Mouse (Mus musculus): ENCODE results near the gene Dst.

Gene Dst

DNA sequence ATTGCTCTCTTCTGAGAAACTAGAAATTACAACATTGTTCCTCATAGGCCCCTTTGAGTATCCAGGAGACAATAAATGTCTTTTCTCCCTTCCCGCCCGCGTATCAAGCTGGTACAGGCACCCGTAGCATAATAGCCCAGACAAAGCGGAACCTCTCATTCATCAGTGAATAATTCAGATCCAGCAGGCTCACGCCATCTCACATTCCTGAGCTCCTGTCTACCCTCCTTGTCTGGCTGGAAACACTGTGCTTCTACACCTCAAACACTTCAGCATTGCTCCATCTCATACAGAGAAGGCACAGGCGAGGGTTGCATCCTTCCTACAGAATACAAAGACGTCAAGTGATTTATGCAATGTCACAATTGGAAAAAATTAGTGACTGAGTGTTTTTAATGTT lies 23.8 kb downstream of the Dst start:
- no peak for DNase-seq

DNA sequence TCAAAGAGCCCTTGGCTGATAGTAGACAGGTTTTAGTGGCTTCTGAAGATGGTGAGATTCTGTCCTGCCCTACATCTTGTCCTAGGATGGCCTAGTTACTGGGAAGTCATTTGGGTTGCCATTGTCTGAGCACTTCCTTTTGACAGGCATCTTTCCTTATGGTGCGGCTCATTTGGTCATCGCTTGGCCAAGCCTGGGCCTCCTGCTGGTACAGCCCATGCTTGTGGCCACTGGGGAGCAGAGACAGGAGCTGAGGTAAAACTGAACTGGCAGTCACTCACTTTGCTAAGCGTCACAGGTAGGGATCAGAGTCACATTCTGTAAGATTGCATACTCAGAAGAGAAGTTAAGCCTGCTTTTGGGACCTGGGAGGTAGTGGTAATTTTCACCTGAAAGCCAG lies 24.2 kb downstream of the Dst start:
- DNase-seq: no peak

DNA sequence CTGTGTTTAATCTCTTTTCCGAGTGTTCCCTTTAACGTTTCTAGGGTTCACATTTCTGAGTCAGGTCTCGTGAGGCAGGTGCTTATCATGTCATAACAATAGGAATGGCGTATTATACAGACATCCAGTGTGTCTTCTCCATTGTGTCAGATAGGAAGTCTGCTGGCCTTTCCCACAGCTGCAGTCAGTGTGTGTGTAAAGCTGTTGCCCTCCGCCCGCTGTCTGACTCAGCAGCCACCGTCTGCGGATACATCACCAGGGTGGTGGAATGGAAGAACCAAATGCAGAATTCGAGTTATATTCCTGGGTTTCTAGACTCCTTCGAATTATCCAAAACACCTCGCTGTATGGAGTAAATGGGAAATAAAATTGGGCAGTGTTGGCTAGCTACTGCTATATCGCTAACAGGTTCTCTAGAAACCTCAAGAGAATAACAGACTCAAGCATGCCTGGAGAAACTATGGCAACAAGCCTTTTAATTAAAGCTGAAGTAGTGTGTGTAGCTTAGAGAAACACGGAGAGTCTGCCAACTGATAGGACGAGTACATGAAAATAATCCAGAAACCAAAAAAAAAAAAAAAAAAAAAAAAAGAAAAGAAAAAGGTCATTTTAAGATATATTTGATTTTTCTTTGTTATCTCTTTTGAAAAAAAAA lies 24.9 kb downstream of the Dst start:
- DNase-seq: no peak

DNA sequence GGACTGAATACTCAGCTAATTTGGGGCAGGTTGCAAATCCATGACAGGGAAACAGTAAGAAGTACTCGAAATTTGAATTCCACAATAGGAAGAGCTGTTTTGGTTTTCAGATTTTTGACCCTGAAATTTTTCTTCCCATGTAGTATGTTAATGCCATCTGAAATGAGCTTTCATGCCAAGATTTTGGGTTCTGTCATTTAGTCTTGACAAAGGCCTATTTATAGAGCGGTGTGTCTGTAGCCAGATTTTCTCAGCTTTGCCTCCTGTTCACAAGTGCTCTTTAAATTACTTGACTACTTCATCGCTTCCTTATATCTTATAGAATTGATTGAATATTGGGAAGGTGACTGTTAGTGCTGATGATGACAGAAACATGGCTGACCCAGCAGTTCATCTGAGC lies 27.9 kb downstream of the Dst start:
- DNase-seq: no peak

- DNase-seq: no peak
These were observed 31.8 kb downstream of the Dst start for GRCm38 (mm10) chr1:33939828-33940227.

GRCm38 (mm10) chr1:33940364-33940928 lies 32.4 kb downstream of the Dst start:
- no peak for DNase-seq

GRCm38 (mm10) chr1:33942638-33943037 lies 34.6 kb downstream of the Dst start:
- no peak for DNase-seq

GRCm38 (mm10) chr1:33943943-33944342 lies 35.9 kb downstream of the Dst start:
- DNase-seq: no peak

- DNase-seq: peak; percentile 55
These were observed 37.1 kb downstream of the Dst start for GRCm38 (mm10) chr1:33944977-33945750.

DNA sequence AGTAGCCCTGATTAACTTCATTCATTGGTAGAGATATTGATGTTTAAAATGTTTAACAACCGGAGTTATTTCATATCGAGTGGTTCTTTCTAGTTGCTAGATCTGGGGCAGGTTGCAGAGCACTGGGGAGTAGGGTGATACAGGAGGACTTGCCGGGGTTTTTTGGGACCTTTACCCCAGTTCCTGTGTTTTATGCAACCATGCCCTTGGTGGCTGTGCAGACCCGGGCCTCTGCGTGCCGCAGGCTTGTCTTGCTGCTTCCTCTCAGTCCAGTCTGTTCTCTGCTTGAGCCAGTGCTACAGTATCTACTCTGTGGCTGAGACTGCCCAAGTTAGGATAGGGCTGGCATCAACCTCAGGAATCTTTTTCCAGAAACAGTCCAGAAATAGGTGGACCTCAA lies 37.7 kb downstream of the Dst start:
- DNase-seq: no peak

DNA sequence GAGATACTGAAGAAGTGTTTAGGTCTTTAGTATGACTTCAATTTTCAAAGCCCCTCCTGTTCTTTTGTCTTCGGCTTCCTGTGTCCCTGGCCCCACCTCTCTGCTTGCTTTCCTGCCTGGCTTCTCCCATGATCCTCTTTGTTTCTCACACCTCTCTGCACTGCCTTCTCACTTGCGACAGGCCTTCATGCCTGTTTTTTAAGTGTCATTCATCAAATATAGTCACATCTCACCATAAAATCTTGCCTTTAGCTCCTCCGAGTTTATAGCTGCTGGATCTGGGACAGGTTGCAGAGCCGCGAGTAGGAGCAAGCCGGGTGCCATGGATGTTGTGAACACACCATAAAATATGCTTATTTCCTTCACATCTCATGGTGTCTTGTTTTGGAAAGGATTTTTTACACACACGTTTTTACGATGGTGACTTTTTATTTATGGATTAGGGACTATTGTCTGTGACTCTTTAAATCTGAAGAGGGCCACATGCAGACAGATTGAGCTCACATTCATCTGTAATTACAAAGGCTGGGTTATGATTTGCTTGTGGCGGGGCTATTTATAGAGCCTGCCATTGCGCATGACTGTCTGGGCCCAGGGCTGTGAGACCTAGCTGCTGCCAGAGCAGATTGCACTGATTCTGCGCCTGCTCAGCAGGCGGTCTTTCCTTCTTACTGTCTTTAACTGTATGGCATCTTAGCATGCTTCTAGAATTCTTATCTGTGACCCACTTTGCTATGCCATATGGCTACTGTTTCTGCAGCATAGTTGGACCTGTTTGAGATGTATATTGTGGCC lies 38.8 kb downstream of the Dst start:
- no peak for DNase-seq

DNA sequence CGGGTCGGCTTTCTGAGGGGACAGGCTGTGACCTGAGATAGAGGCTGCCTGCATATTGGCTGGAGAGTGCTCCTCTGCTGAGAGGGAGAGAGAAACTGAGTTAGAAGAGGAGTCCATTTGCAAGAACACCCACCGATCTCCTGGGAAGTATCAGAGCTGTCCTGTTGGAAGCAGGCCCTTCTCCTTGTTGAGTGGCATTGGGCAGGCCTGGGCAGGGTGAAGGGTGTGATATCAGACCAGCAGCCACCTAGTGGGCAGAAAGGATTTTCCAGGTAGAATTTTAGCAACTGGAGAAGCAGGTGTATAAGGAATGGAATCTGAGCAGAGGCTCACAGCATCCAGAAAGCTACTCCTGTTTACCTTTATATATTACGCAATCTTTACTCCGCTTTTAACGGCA lies 39.8 kb downstream of the Dst start:
- DNase-seq: no peak

DNA sequence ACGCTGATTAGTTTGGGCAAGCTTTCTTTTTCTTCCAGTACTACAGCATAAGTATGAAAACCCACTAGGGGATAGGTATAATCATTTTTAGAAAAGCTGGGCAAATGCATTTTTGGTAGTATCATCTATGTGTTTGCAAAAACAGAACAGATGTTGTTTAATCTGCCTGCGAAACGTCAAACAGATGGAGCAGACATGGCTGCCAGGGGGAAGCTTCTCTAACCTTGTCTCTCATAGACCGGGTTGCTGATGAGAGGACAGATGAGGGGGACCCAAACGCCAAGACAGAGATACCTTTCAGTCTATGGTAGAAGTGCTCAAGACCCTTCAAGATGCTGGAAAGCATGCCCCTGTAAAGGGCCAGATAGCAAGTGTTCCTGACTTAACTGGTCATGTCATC lies 40.5 kb downstream of the Dst start:
- DNase-seq: no peak

DNA sequence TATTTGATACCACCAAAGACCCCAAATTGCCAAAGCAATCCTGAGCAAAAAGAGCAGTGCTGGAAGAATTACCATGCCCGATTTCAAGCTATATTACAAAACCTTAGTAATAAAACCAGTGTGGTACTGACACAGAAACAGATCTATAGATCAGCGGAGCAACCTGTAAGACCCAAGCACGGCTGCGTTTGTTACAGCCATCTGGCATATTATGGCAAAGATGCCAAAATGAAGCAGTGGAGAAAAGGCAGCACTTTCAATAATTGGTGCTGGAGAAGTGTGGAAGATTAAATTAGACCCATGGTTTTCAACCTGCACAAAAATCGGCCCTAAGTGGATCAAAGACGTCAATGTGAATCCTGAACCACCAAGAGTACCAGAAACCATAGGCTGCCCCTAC lies 47.6 kb downstream of the Dst start:
- DNase-seq: no peak

DNA sequence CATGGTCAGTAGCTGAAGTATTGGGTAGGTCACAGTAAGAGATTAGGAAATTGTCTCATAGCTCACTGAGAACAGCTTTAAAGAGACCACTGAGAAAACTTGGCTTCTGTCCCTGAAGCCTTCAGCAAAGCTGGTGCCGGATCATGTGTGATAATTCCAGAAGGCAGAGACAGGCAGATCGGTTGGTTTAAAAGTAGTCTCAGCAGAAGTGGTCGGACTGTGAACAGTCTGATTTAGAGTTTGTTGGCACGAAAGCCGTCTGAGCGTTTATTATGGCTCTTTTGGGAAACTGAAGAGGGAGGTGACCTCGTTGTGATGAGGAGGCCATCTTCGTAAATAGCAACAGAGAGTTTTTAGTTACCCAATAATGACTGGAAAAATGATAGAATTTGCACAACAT lies 52.4 kb downstream of the Dst start:
- no peak for DNase-seq

DNA sequence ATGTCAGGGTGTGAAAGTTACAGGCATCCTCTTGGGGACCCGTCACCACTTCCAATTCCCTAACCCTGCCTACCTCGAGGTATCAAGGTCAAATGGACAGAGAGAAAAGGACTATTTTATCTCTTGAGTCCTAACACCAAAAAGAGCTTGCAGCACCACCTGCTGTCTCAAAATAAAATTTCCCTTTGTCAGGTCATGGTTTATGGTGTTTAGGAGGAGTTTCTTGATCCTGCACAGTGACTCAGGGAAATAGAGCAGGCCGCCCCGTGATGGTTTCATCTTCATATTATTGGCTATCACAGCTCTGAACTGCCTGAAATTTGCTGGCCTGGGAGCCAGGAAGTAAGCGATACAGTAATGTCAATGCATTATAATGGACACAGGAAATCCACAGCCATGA lies 56.6 kb downstream of the Dst start:
- DNase-seq: peak; percentile 27

DNA sequence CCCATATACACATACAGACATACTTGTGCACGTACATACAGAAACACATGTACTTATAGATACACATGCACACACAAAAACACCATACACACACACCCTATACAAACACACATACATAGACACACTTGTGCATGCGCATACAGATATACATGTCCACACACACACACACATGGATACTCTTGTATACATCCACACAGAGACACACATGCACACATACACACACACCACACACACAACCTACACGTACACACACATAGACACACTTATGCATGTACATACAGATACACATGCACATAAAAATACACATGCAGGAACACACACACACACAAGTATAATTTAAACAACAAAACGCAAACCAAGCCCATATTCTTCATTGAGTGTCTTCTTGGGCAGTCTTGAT lies 57.8 kb downstream of the Dst start:
- no peak for DNase-seq

DNA sequence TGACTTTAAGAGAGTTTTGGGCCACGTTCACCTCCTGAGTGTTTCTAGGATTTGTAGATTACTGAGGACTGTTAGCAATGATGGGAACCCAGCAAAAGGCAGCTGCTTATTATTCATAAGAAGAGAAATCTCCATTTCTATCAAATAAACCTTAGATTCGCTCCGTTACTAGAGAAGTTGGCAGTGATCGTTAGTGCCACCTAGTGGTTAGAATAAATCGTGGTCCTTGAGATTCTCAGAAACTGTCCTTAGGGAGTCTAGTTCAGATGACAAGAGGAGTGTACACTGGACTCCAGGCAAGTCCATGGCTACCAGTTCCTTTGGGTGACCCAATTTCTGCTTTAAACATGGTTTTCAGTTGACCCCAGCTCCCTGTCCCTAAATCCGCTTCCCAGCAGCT lies 58.3 kb downstream of the Dst start:
- DNase-seq: peak; percentile 36

GRCm38 (mm10) chr1:33967206-33967605 lies 59.2 kb downstream of the Dst start:
- DNase-seq: no peak

DNA sequence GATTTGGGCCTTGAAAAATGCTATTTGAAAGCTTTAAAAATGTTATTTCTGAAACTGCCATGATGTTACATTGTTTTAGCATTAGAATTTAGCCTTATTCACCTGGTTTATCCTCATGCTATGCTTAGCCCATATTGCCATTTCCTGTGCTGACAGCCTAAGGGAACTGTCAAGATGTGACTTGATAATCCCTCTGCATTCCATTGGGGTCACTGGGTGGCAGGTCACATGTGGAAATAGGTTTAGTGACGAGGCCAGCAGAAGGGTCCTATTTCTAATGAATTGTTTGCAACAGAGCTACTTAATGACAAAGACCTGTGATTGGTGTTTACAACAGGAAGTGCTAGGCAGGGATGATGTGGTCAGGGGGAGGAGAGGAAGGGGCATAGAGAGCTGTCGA lies 61.9 kb downstream of the Dst start:
- no peak for DNase-seq

GRCm38 (mm10) chr1:33974401-33974800 lies 66.4 kb downstream of the Dst start:
- DNase-seq: no peak

DNA sequence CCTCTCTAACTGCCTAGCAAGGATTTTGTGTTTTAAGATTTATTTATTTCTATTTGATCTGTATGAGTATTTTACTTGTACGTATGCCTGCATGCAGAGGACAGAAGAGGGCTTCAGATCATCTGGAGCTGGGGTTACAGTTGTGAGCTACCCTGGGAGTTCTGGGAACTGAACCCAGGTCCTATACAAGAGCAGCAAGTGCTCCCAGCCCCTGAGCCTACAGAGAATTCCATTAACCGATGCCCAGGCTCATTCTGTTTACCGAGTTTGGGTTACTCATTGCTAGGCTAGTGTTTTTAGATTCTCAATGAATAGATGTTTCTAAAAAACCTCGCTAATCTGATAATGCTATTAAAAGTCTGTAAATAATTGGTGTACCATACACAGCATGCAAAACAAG lies 67.3 kb downstream of the Dst start:
- no peak for DNase-seq

- DNase-seq: no peak
These were observed 69.8 kb downstream of the Dst start for GRCm38 (mm10) chr1:33977832-33978231.

DNA sequence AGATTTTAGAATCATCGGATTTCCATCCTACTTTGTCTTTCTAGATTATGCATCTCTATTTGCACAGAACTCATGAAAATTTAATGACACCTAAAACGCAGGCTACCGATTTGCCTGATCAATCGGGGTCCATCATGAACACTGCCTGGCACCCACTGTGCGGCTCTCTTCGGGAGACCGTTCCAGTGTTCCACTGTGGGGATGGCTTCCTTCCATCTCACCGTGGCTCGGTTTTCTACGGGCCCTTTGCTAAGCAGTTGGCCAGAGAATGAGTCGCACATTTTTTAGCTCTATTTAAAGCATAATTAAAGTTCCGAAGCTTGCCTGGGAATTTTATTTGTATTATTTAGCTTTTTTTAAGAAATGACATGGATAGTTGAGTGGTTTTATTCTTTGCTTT lies 72.4 kb downstream of the Dst start:
- DNase-seq: no peak
